Mouse (Mus musculus) olfactory bulb, adult 2 months (tissue): ENCODE results near the gene Vmn1r79.

Experiments
- CTCF ChIP-seq: fragments of 200-500 bp; IDR thresholded peaks from 2 replicates; pipeline ENCODE4 v1.5.1; 2012; ENCODE audit warnings: low read depth, mild to moderate bottlenecking, low read length, moderate library complexity; ENCODE audit not compliant: insufficient read depth
- POLR2A ChIP-seq: fragments of 200-500 bp; IDR thresholded peaks from 2 replicates; pipeline ENCODE4 v1.6.1; 2012; ENCODE audit warnings: mild to moderate bottlenecking, low read depth, low read length, moderate library complexity; ENCODE audit not compliant: insufficient read depth

DNA sequence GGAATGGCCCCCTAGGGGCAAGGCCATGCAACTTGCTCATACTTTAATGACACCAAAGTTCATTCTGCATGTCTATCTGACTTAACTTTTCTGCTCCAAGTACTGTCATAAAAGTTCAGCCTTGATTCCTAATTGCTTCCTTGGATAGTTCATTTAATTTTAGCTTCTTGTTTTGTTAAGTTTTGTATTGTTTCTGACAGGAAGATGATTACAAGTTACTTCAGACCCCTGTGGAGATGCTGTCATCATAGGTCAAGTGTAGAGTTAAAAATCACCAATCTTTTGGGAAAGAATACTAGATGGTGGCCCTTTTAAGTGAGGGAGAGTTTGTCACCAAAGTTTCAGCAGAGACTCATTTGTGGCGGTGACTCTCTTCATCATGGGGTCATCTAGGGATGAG is 17.9 kb downstream of the Vmn1r79 start, which contains the start of gene Vmn1r80:
- TF ChIP-seq POLR2A (no peak), CTCF (no peak)
